ENCODE assay signal across 11 mouse cellular contexts in the genomic region with DNA sequence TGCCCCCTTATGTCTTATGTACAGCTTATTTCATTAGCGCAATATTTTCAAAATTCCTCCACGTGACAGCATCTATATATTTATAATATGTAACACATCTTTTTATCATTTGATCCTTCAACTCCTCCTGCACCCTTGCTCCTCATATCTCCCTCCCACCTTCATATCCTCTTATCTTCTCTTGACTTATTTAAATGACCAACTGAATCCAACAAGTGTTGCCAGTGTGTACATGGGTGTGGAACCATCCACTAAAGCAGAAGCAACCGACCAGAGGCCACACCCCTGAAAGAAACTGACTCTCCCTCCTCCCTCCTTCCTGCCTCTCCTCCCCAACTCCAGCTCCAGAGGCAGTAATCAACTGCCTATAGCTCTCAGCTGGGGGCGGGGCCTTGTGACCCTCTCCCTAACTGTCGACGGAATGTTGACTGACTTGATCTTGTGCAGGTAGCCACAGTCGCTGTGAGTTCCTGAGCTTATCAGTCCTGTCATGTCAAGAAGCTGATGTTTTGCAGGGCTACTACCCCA. TPM values are rescaled to one million over a fixed set of nuclear protein-coding genes. Genes with fewer than 3 reads are reported as not detected.
DNase-seq lines count a peak whose midpoint lies in the region; ATAC-seq lines count a peak whose summit lies in the region.
"Had no signal": no experiment of that assay in that cellular context is flagged by ENCODE, and none has a peak within 500 bp of the region (broad histone marks: within the 10 kb centered on the region; RNA-seq: fewer than 3 reads in every experiment).

No protein-coding gene starts in this region.

- H3K9ac ChIP-seq in neural tube, embryonic 15.5 days (replicated peaks) = no peak overlapping the region
- H3K9ac ChIP-seq in liver, embryonic 11.5 days (ENCODE audit: low read depth, low read length) = no peak overlapping the region
- no peak overlapping the region for H3K9ac ChIP-seq in stomach, embryonic 15.5 days
- H3K9ac ChIP-seq: forebrain, postnatal 0 days; limb, embryonic 15.5 days had no signal

- H3K9me3 ChIP-seq in neural tube, embryonic 15.5 days (replicated peaks) = no peaks in the 10 kb centered on the region
- no peaks in the 10 kb centered on the region for H3K9me3 ChIP-seq in liver, embryonic 11.5 days (ENCODE audit: control insufficient read depth, low read length)
- no peaks in the 10 kb centered on the region for H3K9me3 ChIP-seq in stomach, embryonic 15.5 days
- H3K9me3 ChIP-seq: hindbrain, embryonic 10.5 days; limb, embryonic 15.5 days had no signal

- no peaks in the 10 kb centered on the region for H3K4me1 ChIP-seq in neural tube, embryonic 15.5 days
- no peaks in the 10 kb centered on the region for H3K4me1 ChIP-seq in liver, embryonic 11.5 days (replicated peaks; ENCODE audit: control insufficient read depth, insufficient read depth, low read length)
- H3K4me1 ChIP-seq in stomach, embryonic 15.5 days = no peaks in the 10 kb centered on the region
- H3K4me1 ChIP-seq: hindbrain, embryonic 10.5 days; limb, embryonic 15.5 days had no signal

- H3K4me2 ChIP-seq in neural tube, embryonic 15.5 days = no peak overlapping the region
- H3K4me2 ChIP-seq in liver, embryonic 11.5 days = peak overlapping the region; percentile 12; the same call in 1 of the 2 replicates
- no peak overlapping the region for H3K4me2 ChIP-seq in stomach, embryonic 15.5 days
- H3K4me2 ChIP-seq: limb, embryonic 15.5 days had no signal

- H3K27ac ChIP-seq in neural tube, embryonic 15.5 days (replicated peaks) = no peak overlapping the region
- peak overlapping the region; percentile 52; the same call in 1 of the 2 replicates for H3K27ac ChIP-seq in liver, embryonic 11.5 days (ENCODE audit: low read depth, low read length)
- no peak overlapping the region for H3K27ac ChIP-seq in stomach, embryonic 15.5 days
- H3K27ac ChIP-seq: hindbrain, embryonic 10.5 days; limb, embryonic 15.5 days had no signal

- peaks cover 16% of the 10 kb centered on the region; the same call in 1 of the 2 replicates for H3K27me3 ChIP-seq in neural tube, embryonic 15.5 days (replicated peaks)
- H3K27me3 ChIP-seq in liver, embryonic 11.5 days (replicated peaks; ENCODE audit: control insufficient read depth, insufficient read depth, low read length) = no peaks in the 10 kb centered on the region; the same call in 1 of the 2 replicates
- H3K27me3 ChIP-seq in stomach, embryonic 15.5 days (replicated peaks) = no peaks in the 10 kb centered on the region

- DNase-seq in neural tube, embryonic 10.5 days (ENCODE audit: extremely low spot score, low spot score) = peak; percentile 13
- DNase-seq in liver, embryonic 11.5 days (ENCODE audit: low spot score) = peak; percentile 46
- DNase-seq in B cell, adult 2 months = no peak
- DNase-seq in adrenal gland, postnatal 14 days = no peak
- no peak for DNase-seq in kidney, postnatal 25 days
- DNase-seq: forebrain, postnatal 0 days had no signal

- no peak for ATAC-seq in neural tube, embryonic 15.5 days (ENCODE audit: low FRiP score)
- peak; percentile 86 for ATAC-seq in common myeloid progenitor, adult 5-6 weeks (replicated peaks; ENCODE audit: low read depth, poor library complexity, severe bottlenecking)
- peak; percentile 96 for ATAC-seq in liver, embryonic 11.5 days (replicated peaks; ENCODE audit: low FRiP score)
- ATAC-seq in stomach, embryonic 15.5 days (ENCODE audit: insufficient read depth, low FRiP score, low read depth) = peak; percentile 78; the same call in 1 of the 2 replicates
- ATAC-seq: forebrain, postnatal 0 days had no signal

- no peak overlapping the region for H3K4me3 ChIP-seq in neural tube, embryonic 15.5 days (replicated peaks)
- no peak overlapping the region for H3K4me3 ChIP-seq in liver, embryonic 11.5 days (ENCODE audit: low read depth, low read length)
- no peak overlapping the region for H3K4me3 ChIP-seq in stomach, embryonic 15.5 days (replicated peaks)
- H3K4me3 ChIP-seq: hindbrain, embryonic 10.5 days; limb, embryonic 15.5 days had no signal

- 47% methylated on average over 7 of the region's 7 CpGs for WGBS in neural tube, embryonic 15.5 days
- 27% methylated on average over 7 of the region's 7 CpGs for WGBS in liver, embryonic 11.5 days
- WGBS in stomach, embryonic 15.5 days = 40% methylated on average over 7 of the region's 7 CpGs

- no peaks in the 10 kb centered on the region for H3K36me3 ChIP-seq in neural tube, embryonic 15.5 days
- no peaks in the 10 kb centered on the region for H3K36me3 ChIP-seq in liver, embryonic 11.5 days (ENCODE audit: control insufficient read depth, insufficient read depth, low read length)
- no peaks in the 10 kb centered on the region for H3K36me3 ChIP-seq in stomach, embryonic 15.5 days
- H3K36me3 ChIP-seq: hindbrain, embryonic 10.5 days; limb, embryonic 15.5 days had no signal

RNA-seq across cellular contexts. Expression of gene Ammecr1, which starts 6.0 kb away (rescaled TPM):
- polyA plus RNA-seq in neural tube, embryonic 15.5 days (2015; fragmentation: Nextera tagmentation; extraction: Ambion mirVana) = 3.4 and 5.0 TPM in 2 replicates
- total RNA-seq in common myeloid progenitor, adult 5-6 weeks (2017) = 18.7 and 24.7 TPM in 2 replicates
- 28.6 and 29.2 TPM in 2 replicates for polyA plus RNA-seq in liver, embryonic 11.5 days (2014; fragmentation: Nextera tagmentation; extraction: Ambion mirVana)
- polyA plus RNA-seq in stomach, embryonic 15.5 days (2015; fragmentation: Nextera tagmentation; extraction: Ambion mirVana) = 13.3 TPM in 2 replicates
- 12.9 and 14.8 TPM in 2 replicates for total RNA-seq in adrenal gland, postnatal 14 days (2021)

Comparison
In these comparisons a context has a peak if more than half of its experiments do, and no peak if none do; other contexts are left out.
1. DNase-seq: peak in neural tube, embryonic 10.5 days (single experiment) and liver, embryonic 11.5 days (single experiment); none in B cell, adult 2 months (0 of 2), adrenal gland, postnatal 14 days (single experiment) and kidney, postnatal 25 days (0 of 2).